Mouse (Mus musculus) retina, embryonic 14.5 days (tissue): ENCODE measurements at regions not wholly inside any gene's neighbourhood (a gene's known extent, or its start where the extent isn't known, plus 50 kb on each side); places are given as distances from the start of the nearest gene placed in this dataset.

ENCODE experiments used
- DNase-seq: peaks from one replicate; pipeline ENCODE4 v3.0.0-alpha.2; 2015; ENCODE audit warnings: low spot score

- DNase-seq: no peak
Measured at GRCm38 (mm10) chr10:99642201-99642827, 117.1 kb downstream of the Csl start.

- DNase-seq: peak; percentile 25
Measured at GRCm38 (mm10) chr10:99644981-99645380, 114.5 kb downstream of the Csl start.

GRCm38 (mm10) chr10:99652011-99652410 is 107.4 kb downstream of the Csl start:
- DNase-seq: no peak

- no peak for DNase-seq
Measured at GRCm38 (mm10) chr10:99654284-99654683, 105.2 kb downstream of the Csl start.

- DNase-seq: no peak
Measured at GRCm38 (mm10) chr10:99676557-99677098, 82.8 kb downstream of the Csl start.

GRCm38 (mm10) chr10:99678096-99678495 is 81.4 kb downstream of the Csl start:
- no peak for DNase-seq

GRCm38 (mm10) chr10:99679813-99680212 is 79.6 kb downstream of the Csl start:
- DNase-seq: no peak

- DNase-seq: no peak
Measured at GRCm38 (mm10) chr10:99681932-99682331, 77.5 kb downstream of the Csl start.

GRCm38 (mm10) chr10:99682350-99682749 is 77.1 kb downstream of the Csl start:
- no peak for DNase-seq

GRCm38 (mm10) chr10:99683310-99683709 is 76.1 kb downstream of the Csl start:
- DNase-seq: no peak

GRCm38 (mm10) chr10:99685911-99686310 is 73.5 kb downstream of the Csl start:
- no peak for DNase-seq

- DNase-seq: no peak
Measured at GRCm38 (mm10) chr10:99687011-99687410, 72.4 kb downstream of the Csl start.

GRCm38 (mm10) chr10:99697696-99698095 is 61.8 kb downstream of the Csl start:
- peak; percentile 72 for DNase-seq

GRCm38 (mm10) chr10:99699498-99699897 is 60.0 kb downstream of the Csl start:
- no peak for DNase-seq

- DNase-seq: no peak
Measured at GRCm38 (mm10) chr10:99700052-99700777, 59.2 kb downstream of the Csl start.
